Comparison of ENCODE assay signal across 10 mouse cellular contexts in the genomic region with DNA sequence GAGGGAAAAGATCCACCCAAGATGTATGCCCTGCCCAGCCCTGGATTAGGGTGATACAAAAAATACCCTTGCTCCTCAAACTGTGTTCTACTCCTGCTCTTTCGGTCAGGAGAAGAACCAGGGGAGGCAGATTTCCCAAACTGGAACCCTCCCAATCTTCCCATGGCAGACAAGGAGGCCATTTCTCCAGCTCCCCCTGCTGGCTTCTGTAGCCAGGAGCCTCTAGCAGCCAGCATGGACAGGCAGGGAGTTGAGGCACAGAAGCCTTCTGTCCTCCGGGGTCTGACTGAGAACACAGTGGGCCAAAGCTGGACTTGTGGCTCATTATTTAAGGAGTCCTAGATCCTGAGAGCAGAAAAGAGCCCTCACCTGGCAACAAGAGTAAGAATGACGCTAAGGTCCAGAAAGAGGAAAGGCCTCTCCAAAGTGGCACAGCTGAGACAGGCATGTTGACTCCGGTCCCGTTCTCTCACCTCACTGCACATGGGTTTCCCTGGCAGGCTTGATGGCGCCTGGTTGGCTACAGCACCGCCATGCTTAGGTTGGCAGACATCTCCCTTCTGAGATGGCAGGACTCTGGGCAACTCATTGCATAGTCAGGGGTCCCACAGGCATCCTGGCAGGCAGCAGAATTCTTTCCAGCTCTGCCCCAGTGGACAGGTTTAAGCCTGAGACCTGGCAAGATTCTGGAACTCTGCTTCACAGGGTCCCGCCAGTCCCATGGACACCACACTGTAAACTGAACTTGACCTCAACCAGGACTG.
DNase-seq lines count a peak whose midpoint lies in the region; ATAC-seq and TF ChIP-seq lines count a peak whose summit lies in the region.
"Had no signal": no experiment of that assay in that cellular context is flagged by ENCODE, and none has a peak within 500 bp of the region (broad histone marks: within the 10 kb centered on the region; RNA-seq: fewer than 3 reads in every experiment).

No protein-coding gene starts in this region.

- peak; percentile 42 to 51 for DNase-seq in heart, adult 2 months
- DNase-seq in heart, adult 9 months (ENCODE audit: low spot score in 2 of 2): no peak
- DNase-seq in lung, adult 2 months: no peak
- DNase-seq in lung, adult 18-20 months: no peak
- DNase-seq in adrenal gland, postnatal 25 days: peak; percentile 30
- DNase-seq in MN1 (ENCODE audit: low spot score): no peak

- no peak overlapping the region for H3K4me3 ChIP-seq in heart, adult 2 months
- no peak overlapping the region for H3K4me3 ChIP-seq in lung, adult 2 months (replicated peaks; ENCODE audit: extremely low read depth, low read depth, low read length)
- H3K4me3 ChIP-seq in limb, embryonic 13.5 days: no peak overlapping the region

- TF ChIP-seq EP300 in heart, adult 2 months (IDR thresholded peaks at IDR 0.05; ENCODE audit: insufficient read depth, low read depth, low read length): no peak

- 75% methylated on average over 8 of the region's 8 CpGs for WGBS in heart, adult 2 months
- 72% methylated on average over 8 of the region's 8 CpGs for WGBS in lung, adult 2 months
- 74% methylated on average over 8 of the region's 8 CpGs for WGBS in limb, embryonic 13.5 days

- H3K27me3 ChIP-seq in heart, adult 2 months (ENCODE audit: control insufficient read depth, insufficient read depth, low read length): no peaks in the 10 kb centered on the region
- peaks cover 12% of the 10 kb centered on the region for H3K27me3 ChIP-seq in limb, embryonic 13.5 days
- H3K27me3 ChIP-seq: Patski had no signal

- intact Hi-C loops in heart, adult 2 months (cut with DNase I): loop anchor here (5.0 kb wide), 2 partner anchors 109 to 204 kb away; partner anchors contain the start of gene Trabd2b

- H3K27ac ChIP-seq in heart, adult 2 months: no peak overlapping the region
- H3K27ac ChIP-seq in limb, embryonic 13.5 days: no peak overlapping the region

- TF ChIP-seq POLR2A in heart, adult 2 months (IDR thresholded peaks at IDR 0.05; ENCODE audit: insufficient read depth, low read depth, low read length): no peak
- no peak for TF ChIP-seq POLR2A in lung, adult 2 months (IDR thresholded peaks at IDR 0.05; ENCODE audit: borderline replicate concordance, extremely low read depth, low read depth, low read length)

- no peak overlapping the region for H3K4me2 ChIP-seq in limb, embryonic 13.5 days (replicated peaks)

- peaks cover 7% of the 10 kb centered on the region; the same call in 1 of the 2 replicates for H3K36me3 ChIP-seq in heart, adult 2 months (ENCODE audit: control insufficient read depth, insufficient read depth, low read length)
- H3K36me3 ChIP-seq in limb, embryonic 13.5 days: no peaks in the 10 kb centered on the region

- H3K9ac ChIP-seq in heart, adult 2 months (ENCODE audit: low read depth, low read length): no peak overlapping the region
- H3K9ac ChIP-seq in limb, embryonic 13.5 days: no peak overlapping the region

- no peaks in the 10 kb centered on the region for H3K9me3 ChIP-seq in limb, embryonic 13.5 days

- peaks cover 14% of the 10 kb centered on the region for H3K4me1 ChIP-seq in heart, adult 2 months (ENCODE audit: control insufficient read depth, insufficient read depth, low read length)
- H3K4me1 ChIP-seq in lung, adult 2 months (ENCODE audit: control insufficient read depth, insufficient read depth, low read length): 0 out of 2 replicates have a peak, but pooled peaks cover 2% of the 10 kb centered on the region
- peaks cover 26% of the 10 kb centered on the region for H3K4me1 ChIP-seq in limb, embryonic 13.5 days

- TF ChIP-seq CTCF in heart, adult 2 months (IDR thresholded peaks at IDR 0.05): peak; percentile 64
- TF ChIP-seq CTCF in lung, adult 2 months (IDR thresholded peaks at IDR 0.05; ENCODE audit: insufficient read depth, low read length): peak; percentile 32; the same call in 1 of the 2 replicates

- ATAC-seq in limb, embryonic 13.5 days (ENCODE audit: low FRiP score, low read depth): peak; percentile 14; the same call in 1 of the 2 replicates
- no peak for ATAC-seq in granulocyte monocyte progenitor cell, adult 5-6 weeks (replicated peaks; ENCODE audit: poor library complexity, severe bottlenecking)
- ATAC-seq: intestine, embryonic 16.5 days; Patski had no signal

- H3K79me2 ChIP-seq in heart, adult 2 months (replicated peaks; ENCODE audit: control insufficient read depth, insufficient read depth, low read length): no peaks in the 10 kb centered on the region

Comparison
In these comparisons a context has a peak if more than half of its experiments do, and no peak if none do; other contexts are left out.
1. DNase-seq: peak in heart, adult 2 months (2 of 2) and adrenal gland, postnatal 25 days (single experiment); none in heart, adult 9 months (0 of 2), lung, adult 2 months (single experiment), lung, adult 18-20 months (0 of 2) and MN1 (single experiment).